11 mouse cellular contexts compared by ENCODE assay signal in the genomic region with DNA sequence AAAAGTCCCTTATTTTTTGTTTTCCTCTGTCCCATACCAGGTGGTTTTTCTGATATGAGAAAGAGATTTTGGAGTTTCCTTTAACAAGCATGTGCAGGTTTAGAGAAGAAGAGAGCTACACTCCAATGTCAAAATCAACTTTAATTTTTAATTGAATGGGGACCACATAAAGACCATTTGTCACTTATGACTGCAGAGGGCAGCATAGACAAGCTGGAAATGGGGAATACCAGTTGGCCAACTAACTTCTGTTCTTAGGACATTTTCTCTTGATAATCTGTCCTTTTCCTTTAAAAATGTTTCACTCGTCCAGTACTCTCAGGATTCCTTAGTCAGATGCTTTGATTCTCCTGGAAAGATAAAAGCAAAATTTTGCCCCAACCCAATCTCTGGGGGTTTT. TPM values are rescaled to one million over a fixed set of nuclear protein-coding genes. Genes with fewer than 3 reads are reported as not detected.
A peak's percentile ranks its signal among the peaks of the same experiment; 100 is the strongest.
DNase-seq lines count a peak whose midpoint lies in the region; ATAC-seq and TF ChIP-seq lines count a peak whose summit lies in the region.
"Had no signal": no experiment of that assay in that cellular context is flagged by ENCODE, and none has a peak within 500 bp of the region (broad histone marks: within the 10 kb centered on the region; RNA-seq: fewer than 3 reads in every experiment).

No protein-coding gene starts in this region.

- H3K36me3 ChIP-seq in heart, embryonic 12.5 days, result no peaks in the 10 kb centered on the region
- H3K36me3 ChIP-seq in liver, adult 2 months (ENCODE audit: control insufficient read depth, insufficient read depth, low read length), result no peaks in the 10 kb centered on the region
- H3K36me3 ChIP-seq in liver, embryonic 12.5 days, result no peaks in the 10 kb centered on the region
- H3K36me3 ChIP-seq: neural tube, embryonic 12.5 days had no signal

- intact Hi-C loops in heart, postnatal 10 days (cut with DNase I), result loop anchor here (5.0 kb wide), 1 partner anchor 221 kb away; no protein-coding TSS in a partner anchor

- WGBS in heart, embryonic 12.5 days, result 52% methylated on average over 1 of the region's 1 CpGs
- WGBS in liver, adult 2 months, result 35% methylated on average over 1 of the region's 1 CpGs
- 46% methylated on average over 1 of the region's 1 CpGs for WGBS in liver, embryonic 12.5 days (ENCODE audit: insufficient replicate concordance)

- no peak overlapping the region for H3K27ac ChIP-seq in heart, embryonic 12.5 days (ENCODE audit: poor library complexity, severe bottlenecking)
- no peak overlapping the region for H3K27ac ChIP-seq in liver, adult 2 months (replicated peaks; ENCODE audit: insufficient read depth, low read depth, low read length)
- no peak overlapping the region for H3K27ac ChIP-seq in liver, embryonic 12.5 days
- no peak overlapping the region for H3K27ac ChIP-seq in cortical plate, adult 2 months (ENCODE audit: insufficient read depth, low read length)
- H3K27ac ChIP-seq: neural tube, embryonic 12.5 days had no signal

- no peak overlapping the region for H3K9ac ChIP-seq in heart, embryonic 12.5 days
- no peak overlapping the region for H3K9ac ChIP-seq in liver, adult 2 months (ENCODE audit: low read depth, low read length)
- H3K9ac ChIP-seq in liver, embryonic 12.5 days, result no peak overlapping the region
- H3K9ac ChIP-seq: neural tube, embryonic 12.5 days had no signal

- no peak for TF ChIP-seq POLR2A in liver, adult 2 months (IDR thresholded peaks at IDR 0.05; ENCODE audit: extremely low read depth, insufficient read depth, low read length)
- TF ChIP-seq POLR2A in cortical plate, adult 2 months (IDR thresholded peaks at IDR 0.05; ENCODE audit: extremely low read depth, insufficient read depth, low read length), result no peak

- no peaks in the 10 kb centered on the region for H3K79me2 ChIP-seq in liver, adult 2 months (ENCODE audit: control insufficient read depth, insufficient read depth, low read length)

- no peak overlapping the region for H3K4me2 ChIP-seq in heart, embryonic 12.5 days
- H3K4me2 ChIP-seq in liver, embryonic 12.5 days, result no peak overlapping the region
- H3K4me2 ChIP-seq: neural tube, embryonic 12.5 days had no signal

- TF ChIP-seq CTCF in liver, adult 2 months (IDR thresholded peaks at IDR 0.05; ENCODE audit: low read depth, low read length), result 0 out of 2 replicates have a peak, but pooled peaks have one; percentile 11
- peak; percentile 24; the same call in 1 of the 2 replicates for TF ChIP-seq CTCF in cortical plate, adult 2 months (IDR thresholded peaks at IDR 0.05; ENCODE audit: extremely low read depth, insufficient read depth, low read length)

- peak; percentile 8 for DNase-seq in adrenal gland, postnatal 10 days
- no peak for DNase-seq in adrenal gland, adult 8-10 months
- peak; percentile 30 to 41 for DNase-seq in heart, postnatal 10 days
- DNase-seq in liver, adult 2 months (ENCODE audit: extremely low read depth, low read depth, low spot score), result peak; percentile 34
- no peak for DNase-seq in thymus, postnatal 14 days
- DNase-seq: left cerebral cortex, postnatal 4 days had no signal

- H3K9me3 ChIP-seq in heart, embryonic 12.5 days (replicated peaks), result no peaks in the 10 kb centered on the region
- no peaks in the 10 kb centered on the region for H3K9me3 ChIP-seq in liver, embryonic 12.5 days (replicated peaks)
- H3K9me3 ChIP-seq: megakaryocyte, embryonic 14.5 days; neural tube, embryonic 12.5 days had no signal

- ATAC-seq in heart, embryonic 12.5 days (ENCODE audit: insufficient number of reproducible peaks, low FRiP score), result no peak
- ATAC-seq in liver, embryonic 12.5 days, result no peak

- no peak overlapping the region for H3K4me3 ChIP-seq in heart, embryonic 12.5 days
- H3K4me3 ChIP-seq in liver, adult 2 months (ENCODE audit: insufficient read depth, low read depth, low read length), result no peak overlapping the region
- H3K4me3 ChIP-seq in liver, embryonic 12.5 days, result no peak overlapping the region
- no peak overlapping the region for H3K4me3 ChIP-seq in cortical plate, adult 2 months (ENCODE audit: insufficient read depth, low read length)
- H3K4me3 ChIP-seq: megakaryocyte, embryonic 14.5 days; neural tube, embryonic 12.5 days had no signal

- no peaks in the 10 kb centered on the region for H3K27me3 ChIP-seq in heart, embryonic 12.5 days (replicated peaks)
- no peaks in the 10 kb centered on the region for H3K27me3 ChIP-seq in liver, adult 2 months (ENCODE audit: control insufficient read depth, insufficient read depth, low read length)
- no peaks in the 10 kb centered on the region for H3K27me3 ChIP-seq in liver, embryonic 12.5 days (replicated peaks)
- H3K27me3 ChIP-seq: megakaryocyte, embryonic 14.5 days; neural tube, embryonic 12.5 days had no signal

- no peaks in the 10 kb centered on the region for H3K4me1 ChIP-seq in heart, embryonic 12.5 days (replicated peaks)
- H3K4me1 ChIP-seq in liver, adult 2 months (ENCODE audit: control insufficient read depth, insufficient read depth, low read length), result no peaks in the 10 kb centered on the region
- H3K4me1 ChIP-seq in liver, embryonic 12.5 days, result no peaks in the 10 kb centered on the region
- H3K4me1 ChIP-seq in cortical plate, adult 2 months (ENCODE audit: control insufficient read depth, insufficient read depth, low read length), result no peaks in the 10 kb centered on the region
- H3K4me1 ChIP-seq: megakaryocyte, embryonic 14.5 days; neural tube, embryonic 12.5 days had no signal

RNA-seq across cellular contexts. Expression of a gene that starts 29.1 kb away (rescaled TPM):
- total RNA-seq in adrenal gland, postnatal 10 days (2021), result 1 to 10 TPM; 2.6 to 3.4 TPM
- total RNA-seq in adrenal gland, adult 8-10 months (2022), result 10 to 100 TPM in 1 of 4 experiments, 1 to 10 TPM in 3; 2.0 to 10.5 (median 3.6) TPM
- 1 to 10 TPM; 4.1 to 5.5 TPM for total RNA-seq in heart, postnatal 10 days (2021)
- polyA plus RNA-seq in heart, embryonic 12.5 days (2016; fragmentation: Nextera tagmentation; extraction: Ambion mirVana), result 2.6 and 3.0 TPM in 2 replicates
- 0.13 and 0.28 TPM in 2 replicates for total RNA-seq in liver, adult 2 months (2014; rRNA removed)
- 0.33 and 0.41 TPM in 2 replicates for polyA plus RNA-seq in liver, adult 2 months (2012; rRNA removed)
- polyA plus RNA-seq in liver, embryonic 12.5 days (2016; fragmentation: Nextera tagmentation; extraction: Ambion mirVana), result 0.01 and 0.38 TPM in 2 replicates
- 0.79 and 1.3 TPM in 2 replicates for polyA plus RNA-seq in cortical plate, adult 2 months (2012; rRNA removed)

Comparison
In these comparisons a context has a peak if more than half of its experiments do, and no peak if none do; other contexts are left out.
1. DNase-seq: peak in adrenal gland, postnatal 10 days (single experiment), heart, postnatal 10 days (2 of 2) and liver, adult 2 months (single experiment); none in adrenal gland, adult 8-10 months (single experiment) and thymus, postnatal 14 days (single experiment).